Mouse (Mus musculus) liver, postnatal 0 days (tissue): ENCODE results near the gene Cbr2.

ENCODE experiments used
- CTCF ChIP-seq: sonication (generic); IDR thresholded peaks from 2 replicates; pipeline ENCODE4 v1.5.1; 2016; ENCODE audit warnings: antibody characterized with exemption, low read depth
- EP300 ChIP-seq: IDR thresholded peaks from 2 replicates; pipeline ENCODE4 v1.6.1; 2016; ENCODE audit warnings: antibody characterized with exemption, low read depth, mild to moderate bottlenecking

GRCm38 (mm10) chr11:120722761-120723382 lies 9.0 kb downstream of the Cbr2 start:
- no peak for TF ChIP-seq CTCF
- TF ChIP-seq EP300: no peak
